Mouse (Mus musculus): ENCODE results near the gene Preb.

Preb gene

GRCm38 (mm10) chr5:30922581-30923041 is 37.5 kb downstream of the Preb start:
- no peak for DNase-seq (ENCODE audit: low read depth, low spot score)

- DNase-seq (ENCODE audit: low read depth, low spot score), result peak; percentile 94
Measured at GRCm38 (mm10) chr5:30921256-30922033, 38.7 kb downstream of the Preb start, which contains the start of gene Khk. Gene Khk, plus strand, starts transcription at chr5:30921431.

- no peak for DNase-seq (ENCODE audit: low read depth, low spot score)
Measured at GRCm38 (mm10) chr5:30920621-30921020, 39.5 kb downstream of the Preb start.

- peak; percentile 49 for DNase-seq (ENCODE audit: low read depth, low spot score)
Measured at GRCm38 (mm10) chr5:30919831-30920614, 40.1 kb downstream of the Preb start.

- DNase-seq (ENCODE audit: low read depth, low spot score), result no peak
Measured at GRCm38 (mm10) chr5:30918691-30919090, 41.5 kb downstream of the Preb start.

GRCm38 (mm10) chr5:30917891-30918670 is 42.1 kb downstream of the Preb start:
- no peak for DNase-seq (ENCODE audit: low read depth, low spot score)

- no peak for DNase-seq (ENCODE audit: low read depth, low spot score)
Measured at GRCm38 (mm10) chr5:30917348-30917747, 42.8 kb downstream of the Preb start.

GRCm38 (mm10) chr5:30916841-30917240 is 43.3 kb downstream of the Preb start:
- DNase-seq (ENCODE audit: low read depth, low spot score), result no peak

GRCm38 (mm10) chr5:30915974-30916433 is 44.2 kb downstream of the Preb start:
- DNase-seq (ENCODE audit: low read depth, low spot score), result peak; percentile 99

GRCm38 (mm10) chr5:30915456-30915855 is 44.7 kb downstream of the Preb start:
- DNase-seq (ENCODE audit: low read depth, low spot score), result no peak

- no peak for DNase-seq (ENCODE audit: low read depth, low spot score)
Measured at GRCm38 (mm10) chr5:30914849-30915248, 45.3 kb downstream of the Preb start.

GRCm38 (mm10) chr5:30914101-30914635 is 46.0 kb downstream of the Preb start:
- no peak for DNase-seq (ENCODE audit: low read depth, low spot score)

- no peak for DNase-seq (ENCODE audit: low read depth, low spot score)
Measured at GRCm38 (mm10) chr5:30913060-30913841, 46.9 kb downstream of the Preb start, which contains the start of gene Emilin1. Gene Emilin1, plus strand, starts transcription at chr5:30913402.

GRCm38 (mm10) chr5:30912156-30912555 is 48.0 kb downstream of the Preb start:
- no peak for DNase-seq (ENCODE audit: low read depth, low spot score)

GRCm38 (mm10) chr5:30910481-30910880 is 49.7 kb downstream of the Preb start:
- DNase-seq (ENCODE audit: low read depth, low spot score), result no peak

- no peak for DNase-seq (ENCODE audit: low read depth, low spot score)
Measured at GRCm38 (mm10) chr5:30909863-30910262, 50.3 kb downstream of the Preb start.

- no peak for DNase-seq (ENCODE audit: low read depth, low spot score)
Measured at GRCm38 (mm10) chr5:30909300-30909659, 50.9 kb downstream of the Preb start.

- DNase-seq (ENCODE audit: low read depth, low spot score), result no peak
Measured at GRCm38 (mm10) chr5:30908426-30909299, 51.5 kb downstream of the Preb start.

GRCm38 (mm10) chr5:30907413-30908059 is 52.6 kb downstream of the Preb start, which contains the start of gene Ost4:
Gene Ost4, minus strand, starts transcription at chr5:30907788.
- DNase-seq (ENCODE audit: low read depth, low spot score), result peak; percentile 97

Data from R1 (cell line).